Mouse (Mus musculus) thymus, adult 2 months (tissue): ENCODE results near the gene Pde3a. TPM values are rescaled to one million over a fixed set of nuclear protein-coding genes. Genes with fewer than 3 reads are reported as not detected.

Experiments
- DNase-seq: peaks from one replicate; pipeline ENCODE4 v3.0.0; 2021
- H3K27ac ChIP-seq: fragments of 200-500 bp; 2 replicates; pipeline ENCODE4 v1.5.1; 2012; ENCODE audit warnings: low read length, control low read depth; ENCODE audit not compliant: control insufficient read depth, insufficient read depth
- H3K27me3 ChIP-seq: fragments of 200-500 bp; 2 replicates; pipeline ENCODE4 v1.6.1; 2012; ENCODE audit warnings: mild to moderate bottlenecking, low read length, moderate library complexity, mixed read lengths; ENCODE audit not compliant: control insufficient read depth, insufficient read depth
- H3K36me3 ChIP-seq: fragments of 200-500 bp; 2 replicates; pipeline ENCODE4 v1.6.1; 2012; ENCODE audit warnings: mild to moderate bottlenecking, low read length, moderate library complexity; ENCODE audit not compliant: control insufficient read depth, insufficient read depth
- H3K4me1 ChIP-seq: fragments of 200-500 bp; replicated peaks from 2 replicates; pipeline ENCODE4 v1.6.1; 2012; ENCODE audit warnings: low read length; ENCODE audit not compliant: control insufficient read depth, insufficient read depth
- H3K4me3 ChIP-seq: fragments of 200-500 bp; 2 replicates; pipeline ENCODE4 v1.5.1; 2012; ENCODE audit warnings: mild to moderate bottlenecking, low read length, control low read depth, moderate library complexity; ENCODE audit not compliant: control insufficient read depth, insufficient read depth
- CTCF ChIP-seq: fragments of 200-500 bp; IDR thresholded peaks from 2 replicates; pipeline ENCODE4 v1.5.1; 2012; ENCODE audit warnings: mild to moderate bottlenecking, control low read depth, low read length, moderate library complexity, borderline replicate concordance; ENCODE audit not compliant: control insufficient read depth, poor library complexity, insufficient read depth; ENCODE audit errors: extremely low read depth
- POLR2A ChIP-seq: fragments of 200-500 bp; IDR thresholded peaks from 2 replicates; pipeline ENCODE4 v1.6.1; 2012; ENCODE audit warnings: mild to moderate bottlenecking, low read length, control low read depth, moderate library complexity; ENCODE audit not compliant: control insufficient read depth, poor library complexity, insufficient read depth; ENCODE audit errors: extremely low read depth
- WGBS: fragments of 180-500 bp; shearing (Covaris S2); methylation state at CpG from one replicate; pipeline ENCODE4 v1.1.7; 2018; 5-methylcytosine and 5-hydroxymethylcytosine counted together
- polyA plus RNA-seq: library from polyadenylated mRNA; depleted of rRNA; stranded (reverse); fragments of >200 nt; gene quantifications from 2 replicates; pipeline ENCODE4 v1.2.3, GENCODE M21; 2012

The Pde3a gene
- polyA plus RNA-seq, 1 experiment = 1.3 TPM

DNA sequence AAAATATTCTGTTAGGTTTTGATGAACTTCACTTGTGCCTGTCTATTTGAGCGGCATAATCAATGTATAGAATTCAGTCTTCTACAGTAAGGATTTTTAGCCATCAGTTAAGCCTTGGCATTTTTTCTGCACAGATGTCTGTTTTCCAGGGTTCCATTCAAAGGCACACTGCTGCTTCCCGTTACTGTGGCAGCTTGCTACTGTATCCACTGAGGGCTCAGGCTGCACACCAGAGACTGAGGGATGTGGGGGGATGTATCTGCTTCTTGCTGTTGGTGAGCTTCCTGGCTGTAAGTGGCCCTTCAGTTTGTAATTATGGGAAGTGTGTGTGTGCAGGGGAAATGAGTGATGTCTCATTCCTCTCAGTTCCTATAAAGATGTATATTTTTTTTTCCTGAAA, 154.9 kb downstream of the Pde3a start:
- no peak for DNase-seq
- Histone ChIP-seq H3K27me3 (no peaks in the 10 kb centered on the region), H3K4me3 (no peak overlapping the region), H3K36me3 (no peaks in the 10 kb centered on the region), H3K27ac (no peak overlapping the region), H3K4me1 (no peaks in the 10 kb centered on the region)
- WGBS = 79% methylated on average over 2 of the region's 2 CpGs
- TF ChIP-seq POLR2A = no peak

DNA sequence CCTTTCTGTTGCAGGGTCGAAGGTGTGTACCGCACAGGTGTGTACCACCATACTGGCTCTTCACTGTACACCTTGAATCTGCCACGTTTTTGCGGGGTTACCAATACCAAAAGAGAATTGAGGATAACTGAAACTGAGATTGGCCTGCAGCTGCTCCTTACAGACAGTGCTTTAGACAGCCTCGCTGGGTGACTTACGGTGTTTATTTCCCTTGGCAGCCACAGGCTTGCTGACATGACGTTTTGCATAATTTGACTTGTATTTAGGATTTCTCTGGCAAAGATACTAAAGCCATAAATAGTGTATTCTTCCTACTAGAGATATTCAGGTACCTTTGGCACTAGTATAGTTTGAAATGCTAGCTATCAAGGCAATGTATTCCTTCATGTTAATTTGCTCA, 155.6 kb downstream of the Pde3a start:
- H3K36me3 ChIP-seq = no peaks in the 10 kb centered on the region
- WGBS = 80% methylated on average over 7 of the region's 7 CpGs
- no peak overlapping the region for H3K27ac ChIP-seq
- no peak overlapping the region for H3K4me3 ChIP-seq
- no peaks in the 10 kb centered on the region for H3K4me1 ChIP-seq
- no peaks in the 10 kb centered on the region for H3K27me3 ChIP-seq
- TF ChIP-seq POLR2A (no peak), CTCF (no peak)
- DNase-seq = no peak

DNA sequence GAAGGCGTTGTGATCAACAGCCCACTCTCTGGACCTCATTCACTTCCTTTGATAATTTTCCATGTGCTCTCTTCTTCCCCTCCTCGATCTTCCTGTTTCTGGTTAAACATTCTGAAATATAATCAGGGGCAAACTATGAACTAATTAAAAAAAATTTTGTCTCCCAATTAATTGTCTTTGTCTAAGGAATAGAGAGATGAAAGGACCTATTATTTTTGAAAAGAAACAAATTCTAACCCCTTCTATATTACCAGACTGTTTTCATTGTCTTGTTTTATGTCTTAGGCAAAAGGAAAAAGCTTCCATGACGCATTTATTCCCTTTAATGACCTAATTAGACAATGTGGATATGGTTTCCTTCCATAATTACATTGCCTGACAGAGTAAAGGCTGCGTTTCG, 156.4 kb downstream of the Pde3a start:
- Histone ChIP-seq H3K4me1 (no peaks in the 10 kb centered on the region), H3K27me3 (no peaks in the 10 kb centered on the region), H3K27ac (no peak overlapping the region), H3K36me3 (no peaks in the 10 kb centered on the region), H3K4me3 (no peak overlapping the region)
- no peak for TF ChIP-seq POLR2A
- no peak for TF ChIP-seq CTCF
- 81% methylated on average over 5 of the region's 5 CpGs for WGBS
- DNase-seq = no peak

DNA sequence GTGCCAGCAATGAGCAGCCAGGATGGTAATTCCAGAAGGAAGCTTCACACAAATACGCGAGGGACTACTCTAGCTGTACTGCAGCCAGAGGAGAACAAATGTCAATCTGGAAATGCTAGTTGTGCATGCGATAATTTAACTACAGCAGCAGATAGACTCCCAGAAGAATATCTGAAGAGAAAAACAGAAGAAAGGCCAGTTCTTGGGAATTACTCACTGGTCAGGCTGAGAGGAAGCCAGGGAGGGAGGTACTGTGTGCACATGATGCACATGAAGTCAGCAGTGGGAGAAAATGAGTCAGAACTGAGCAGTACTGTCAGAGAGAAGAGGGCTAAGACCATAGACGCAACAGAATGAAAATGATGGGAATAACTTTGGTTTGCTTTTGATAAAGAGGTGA, 159.7 kb downstream of the Pde3a start:
- Histone ChIP-seq H3K27ac (no peak overlapping the region), H3K36me3 (no peaks in the 10 kb centered on the region), H3K4me1 (no peaks in the 10 kb centered on the region), H3K27me3 (no peaks in the 10 kb centered on the region), H3K4me3 (no peak overlapping the region)
- WGBS = 95% methylated on average over 4 of the region's 4 CpGs
- TF ChIP-seq CTCF (no peak), POLR2A (no peak)
- DNase-seq = no peak

DNA sequence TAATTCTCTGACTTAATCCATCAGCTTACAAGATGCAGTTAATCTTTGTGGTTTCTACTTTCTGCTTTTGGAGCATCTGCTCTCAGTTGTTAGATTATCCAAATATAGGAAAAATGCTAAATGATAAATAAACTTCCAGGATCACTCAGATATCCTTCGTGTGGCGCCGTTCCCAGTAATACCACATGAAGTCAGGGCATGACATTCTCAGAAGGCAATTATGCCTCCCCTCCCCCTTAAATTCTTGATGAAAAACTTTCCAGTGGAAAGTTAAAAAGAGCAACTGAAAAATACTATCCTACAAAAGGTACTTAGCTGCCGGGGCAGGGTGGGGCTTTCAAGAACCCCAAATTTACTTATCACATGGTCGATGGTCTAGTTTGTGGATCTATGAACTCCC, 161.8 kb downstream of the Pde3a start:
- no peak for DNase-seq
- Histone ChIP-seq H3K27ac (no peak overlapping the region), H3K4me1 (no peaks in the 10 kb centered on the region), H3K27me3 (no peaks in the 10 kb centered on the region), H3K4me3 (no peak overlapping the region), H3K36me3 (no peaks in the 10 kb centered on the region)
- 98% methylated on average over 5 of the region's 5 CpGs for WGBS
- TF ChIP-seq POLR2A (no peak), CTCF (no peak)

DNA sequence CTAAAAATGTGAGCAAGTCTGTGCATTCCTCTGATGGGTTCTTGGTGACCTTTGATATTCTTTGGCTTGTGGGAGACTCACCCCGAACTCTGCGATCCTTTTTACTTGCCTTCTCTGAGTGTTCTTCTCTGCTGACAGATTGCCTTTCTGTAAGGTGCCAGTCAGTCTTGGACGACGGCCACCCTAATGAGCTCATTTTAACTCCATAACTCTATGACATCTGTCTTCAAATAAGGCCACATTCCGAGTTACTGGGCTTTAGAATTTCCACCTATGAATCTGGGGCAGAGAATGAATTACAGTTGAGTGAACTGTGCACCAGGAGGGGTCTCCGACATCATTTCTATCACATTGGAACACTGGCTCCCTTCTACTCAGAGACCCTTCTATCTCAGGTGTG, 176.0 kb downstream of the Pde3a start:
- TF ChIP-seq POLR2A = no peak
- TF ChIP-seq CTCF = no peak
- H3K27me3 ChIP-seq = no peaks in the 10 kb centered on the region
- no peak for DNase-seq
- H3K27ac ChIP-seq = no peak overlapping the region
- H3K36me3 ChIP-seq = no peaks in the 10 kb centered on the region
- H3K4me3 ChIP-seq = no peak overlapping the region
- 89% methylated on average over 6 of the region's 6 CpGs for WGBS
- H3K4me1 ChIP-seq = no peaks in the 10 kb centered on the region

DNA sequence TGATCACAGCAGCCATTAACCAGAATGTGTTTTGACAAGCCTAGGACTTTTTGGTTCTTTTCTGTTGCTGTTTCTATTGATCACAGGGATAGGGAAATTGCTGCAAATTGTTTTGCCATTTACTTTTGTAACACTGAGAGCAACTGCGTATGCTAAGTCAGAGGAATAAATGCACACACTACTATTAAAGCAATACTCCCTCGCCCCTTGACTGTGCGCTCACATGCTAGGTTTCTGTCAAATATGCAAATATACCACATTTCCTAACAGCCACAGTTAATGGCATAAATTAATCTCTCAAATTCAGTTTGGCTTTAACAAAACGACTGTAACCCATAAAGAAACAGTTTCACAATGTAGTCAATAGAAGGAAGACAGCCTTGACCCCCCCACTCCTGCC, 179.5 kb downstream of the Pde3a start:
- H3K27me3 ChIP-seq = no peaks in the 10 kb centered on the region
- no peak for TF ChIP-seq CTCF
- no peak for TF ChIP-seq POLR2A
- H3K4me1 ChIP-seq = no peaks in the 10 kb centered on the region
- WGBS = 88% methylated on average over 4 of the region's 4 CpGs
- H3K36me3 ChIP-seq = no peaks in the 10 kb centered on the region
- H3K4me3 ChIP-seq = no peak overlapping the region
- DNase-seq = no peak
- no peak overlapping the region for H3K27ac ChIP-seq

DNA sequence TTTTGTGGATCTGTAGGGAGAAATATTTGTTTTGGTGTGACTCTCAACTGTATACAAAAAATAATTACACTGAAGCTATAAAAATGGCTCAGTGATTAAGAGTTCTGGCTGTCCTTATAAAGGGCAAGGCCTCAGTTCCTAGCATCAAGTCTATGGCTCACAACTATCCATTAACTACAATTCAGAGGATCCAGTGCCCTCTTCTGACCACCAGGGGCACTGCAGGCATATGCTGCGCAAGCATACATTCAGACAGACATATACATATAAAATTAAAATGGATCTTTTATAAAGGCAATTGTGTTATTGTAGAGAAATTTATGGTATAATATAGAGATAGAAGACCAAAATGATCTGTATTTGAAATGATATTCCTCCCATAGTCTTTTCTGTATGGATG, 181.1 kb downstream of the Pde3a start:
- H3K4me3 ChIP-seq = no peak overlapping the region
- H3K36me3 ChIP-seq = no peaks in the 10 kb centered on the region
- DNase-seq = peak; percentile 2
- 95% methylated on average over 1 of the region's 1 CpGs for WGBS
- H3K27me3 ChIP-seq = no peaks in the 10 kb centered on the region
- no peaks in the 10 kb centered on the region for H3K4me1 ChIP-seq
- TF ChIP-seq POLR2A (no peak), CTCF (no peak)
- H3K27ac ChIP-seq = no peak overlapping the region
